Mouse (Mus musculus): Measurements from ENCODE around the gene Astn2.

Astn2 gene

GRCm38 (mm10) chr4:65964604-65965003, 439.8 kb downstream of the Astn2 start:
- no peak for DNase-seq

GRCm38 (mm10) chr4:65959188-65959759, 445.1 kb downstream of the Astn2 start:
- no peak for DNase-seq

DNA sequence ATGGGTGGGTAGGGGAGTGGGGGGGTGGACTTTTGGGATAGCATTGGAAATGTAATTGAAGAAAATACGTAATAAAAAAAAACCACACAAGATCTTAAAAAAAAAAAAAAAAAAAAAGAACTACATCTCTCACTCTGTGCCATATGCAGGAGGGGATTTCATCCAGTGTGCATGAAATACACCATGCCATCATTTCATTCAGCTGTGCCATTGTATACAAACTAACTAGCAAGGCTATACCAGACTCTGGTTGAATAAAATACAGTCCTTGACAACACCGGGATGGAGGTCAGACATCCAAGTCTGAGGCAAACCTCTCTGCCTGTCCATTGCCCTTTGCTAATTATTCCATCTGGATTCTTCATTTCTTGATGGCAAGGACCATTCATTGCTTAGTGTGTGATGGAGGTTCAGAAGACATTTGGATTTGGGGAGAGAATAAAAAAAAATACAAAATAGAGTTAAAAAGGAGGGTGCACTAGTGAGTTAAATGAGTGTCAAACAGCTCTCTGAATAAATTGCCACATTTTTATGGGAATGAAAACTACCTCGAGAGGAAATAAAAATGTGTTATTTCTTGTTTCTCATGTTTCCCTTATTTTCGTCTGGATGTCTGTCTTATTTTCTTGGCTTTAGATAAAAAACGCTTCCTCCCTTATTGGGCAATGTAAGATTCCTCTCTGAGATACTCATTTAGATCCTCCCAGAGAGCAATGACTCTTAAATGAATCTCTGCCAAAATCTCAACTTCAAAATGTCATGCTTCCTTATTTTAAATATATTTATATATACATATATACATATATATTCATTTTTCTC, 445.8 kb downstream of the Astn2 start:
- DNase-seq: no peak

DNA sequence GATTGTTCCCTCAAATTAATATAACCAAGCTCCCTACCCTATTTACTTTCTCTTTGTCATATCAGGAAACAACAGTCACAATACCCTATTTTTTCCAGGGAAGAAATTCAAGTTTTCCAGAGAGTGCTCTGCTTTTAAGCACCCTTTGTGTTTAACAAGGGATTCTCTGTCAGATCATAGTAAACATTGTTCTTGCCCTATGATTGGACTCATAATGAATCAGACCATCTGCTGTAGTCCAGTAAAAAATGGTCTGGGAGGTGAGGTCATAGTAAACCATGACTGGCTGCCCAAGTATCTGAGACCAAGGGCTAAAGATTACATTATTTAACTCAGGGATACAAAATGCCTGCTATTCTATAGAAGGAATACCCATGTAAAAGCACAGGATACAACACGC, 452.5 kb downstream of the Astn2 start:
- DNase-seq: no peak

- no peak for DNase-seq
These were observed 457.2 kb downstream of the Astn2 start for GRCm38 (mm10) chr4:65947141-65947649.

- no peak for DNase-seq
These were observed 458.4 kb downstream of the Astn2 start for GRCm38 (mm10) chr4:65946021-65946420.

DNA sequence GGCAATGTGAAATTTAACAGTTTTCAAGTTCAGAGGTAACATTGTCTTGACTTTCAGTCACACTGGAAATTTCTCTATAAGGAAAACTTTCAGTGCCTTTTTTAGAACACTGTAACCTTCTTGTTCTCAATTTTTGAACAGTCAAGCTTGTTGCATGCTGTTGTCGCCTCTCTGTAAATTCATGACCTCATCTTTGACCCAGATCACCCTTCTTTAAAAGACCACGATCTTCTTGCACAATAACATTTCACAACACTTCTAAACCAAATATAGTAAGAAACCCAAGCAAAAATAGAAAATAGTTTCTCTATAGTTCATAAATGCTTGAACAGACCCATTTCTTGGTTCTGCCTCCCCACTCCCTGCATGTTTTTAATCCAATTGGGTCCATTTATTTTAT, 473.5 kb downstream of the Astn2 start:
- no peak for DNase-seq

DNA sequence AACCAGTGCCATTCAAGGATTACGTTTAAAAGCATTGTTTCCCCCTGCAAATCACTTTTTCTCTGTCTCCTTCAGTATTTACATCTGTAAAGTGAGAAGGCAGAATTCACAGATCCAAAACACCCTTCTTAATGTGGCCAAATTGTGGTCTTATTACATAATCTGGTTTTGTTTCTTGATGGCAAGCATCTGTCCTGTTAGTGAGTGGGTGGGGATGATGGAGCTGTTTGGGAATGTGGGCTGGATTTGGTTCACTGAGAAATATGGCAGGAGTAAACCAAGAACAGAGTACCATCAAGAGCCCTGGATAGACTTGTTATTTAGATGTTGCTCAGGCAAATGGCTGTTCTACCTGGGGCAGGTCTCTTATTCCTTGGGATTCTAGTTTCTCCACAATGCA, 484.1 kb downstream of the Astn2 start:
- no peak for DNase-seq

GRCm38 (mm10) chr4:65916027-65917008, 488.1 kb downstream of the Astn2 start:
- DNase-seq: no peak

GRCm38 (mm10) chr4:65912247-65912942, 492.0 kb downstream of the Astn2 start:
- no peak for DNase-seq

GRCm38 (mm10) chr4:65907660-65908059, 496.8 kb downstream of the Astn2 start:
- DNase-seq: no peak

- DNase-seq: no peak
These were observed 499.4 kb downstream of the Astn2 start for GRCm38 (mm10) chr4:65904963-65905362.

DNA sequence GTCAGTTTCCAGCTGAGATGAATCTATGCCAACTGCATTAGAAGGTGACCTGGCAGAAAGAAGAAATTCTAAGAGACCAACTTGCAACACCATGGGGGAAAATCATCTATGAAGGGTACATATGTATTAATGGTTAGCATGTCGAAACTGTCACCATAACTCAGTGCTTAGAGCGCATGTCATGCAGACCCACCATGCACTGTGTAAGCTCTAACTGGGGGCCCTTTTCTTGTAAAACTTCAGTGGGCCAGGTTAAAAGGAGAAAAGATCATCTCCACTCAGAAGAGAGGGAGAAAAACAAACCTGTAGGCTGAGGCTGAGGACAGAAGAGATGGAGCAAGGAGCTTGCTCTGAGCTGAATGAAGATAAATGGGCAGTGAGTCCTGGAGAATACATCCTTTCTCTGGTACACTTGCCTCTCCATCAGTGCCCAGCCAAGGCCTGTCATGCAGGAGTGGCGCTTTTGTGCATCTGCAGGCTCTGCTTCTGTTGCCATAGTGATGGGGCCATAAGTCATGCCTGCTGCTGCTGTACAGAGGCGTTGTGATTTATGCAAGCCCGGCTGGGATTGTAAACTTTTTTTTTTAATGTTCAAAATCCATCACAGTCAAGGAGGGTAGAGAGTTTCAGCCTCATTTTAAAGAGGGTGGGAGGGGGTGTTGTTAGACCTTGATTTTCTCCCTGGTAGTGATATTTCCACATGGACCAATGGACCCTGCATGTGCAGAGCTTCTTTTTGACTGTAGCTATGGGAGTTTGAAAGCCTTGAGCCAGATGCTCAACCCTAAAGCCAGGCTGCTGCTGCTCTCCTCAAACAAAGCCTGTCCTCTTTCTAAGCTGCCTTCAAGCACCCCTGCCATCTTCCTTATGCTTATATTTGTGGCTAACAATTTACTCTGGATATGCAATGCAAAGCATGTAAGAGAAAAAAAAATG, 508.1 kb downstream of the Astn2 start:
- no peak for DNase-seq

GRCm38 (mm10) chr4:65888332-65888993, 515.9 kb downstream of the Astn2 start:
- DNase-seq: no peak

DNA sequence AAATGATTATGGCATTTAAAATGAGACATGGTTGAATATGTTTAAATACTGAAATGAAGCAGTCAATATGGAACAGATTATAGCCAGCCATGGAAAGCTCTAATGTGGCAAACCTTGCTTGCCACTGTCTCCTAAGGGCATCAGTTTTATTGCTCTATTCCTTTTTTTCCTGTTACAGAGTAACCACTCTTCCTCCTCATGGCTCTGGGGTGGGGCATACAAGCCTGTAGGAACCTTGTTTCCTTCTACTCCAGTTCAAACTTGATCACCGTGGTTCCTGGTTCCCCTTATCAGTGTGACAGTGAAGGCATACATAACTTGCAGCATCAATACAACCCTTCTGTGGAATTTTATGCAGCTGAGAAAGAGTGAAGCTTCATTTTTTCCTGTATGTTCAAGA, 517.5 kb downstream of the Astn2 start:
- DNase-seq: no peak

DNA sequence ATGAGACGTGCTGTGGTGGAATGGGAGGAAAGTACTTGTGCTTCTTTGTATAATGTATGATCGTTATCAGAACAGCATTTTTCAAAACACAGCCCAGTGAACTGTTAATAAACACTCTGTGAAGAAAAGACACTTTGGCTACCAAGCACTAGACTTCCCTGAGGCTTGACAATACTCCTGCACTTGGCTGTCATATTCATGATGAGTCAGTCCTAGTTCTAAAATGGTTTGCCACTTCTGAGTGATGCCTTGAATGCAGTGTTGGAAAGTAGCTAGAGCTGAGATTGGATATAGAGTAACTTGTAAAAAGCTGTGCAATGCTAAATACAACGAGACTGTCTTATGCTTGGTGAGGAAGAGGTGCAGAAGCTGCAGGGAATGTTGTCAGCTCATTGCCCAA, 518.5 kb downstream of the Astn2 start:
- no peak for DNase-seq

DNA sequence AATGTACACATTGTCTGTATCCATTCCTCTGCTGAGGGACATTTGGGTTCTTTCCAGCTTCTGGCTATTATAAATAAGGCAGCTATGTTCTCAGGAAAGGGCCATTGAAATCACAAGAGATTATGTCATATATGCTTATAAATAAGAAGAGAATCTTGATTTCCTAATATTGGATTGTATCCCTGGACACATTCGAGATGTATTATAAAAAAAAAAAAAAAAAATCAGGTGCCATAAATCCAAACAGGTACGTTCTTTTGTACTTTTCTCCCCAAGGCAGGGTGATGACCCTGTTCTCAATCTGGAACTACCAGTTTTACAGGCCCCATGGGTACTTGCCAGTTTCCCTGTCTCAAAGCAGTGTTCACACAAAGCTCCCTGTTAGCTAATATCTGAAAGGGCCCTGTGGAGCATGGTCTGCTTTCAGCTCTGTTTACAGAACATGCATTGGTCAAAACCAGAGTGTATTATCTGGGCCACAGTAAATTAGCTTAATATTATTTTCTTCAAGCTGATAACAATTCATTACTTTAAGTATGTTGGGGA, 530.1 kb downstream of the Astn2 start:
- DNase-seq: no peak

DNA sequence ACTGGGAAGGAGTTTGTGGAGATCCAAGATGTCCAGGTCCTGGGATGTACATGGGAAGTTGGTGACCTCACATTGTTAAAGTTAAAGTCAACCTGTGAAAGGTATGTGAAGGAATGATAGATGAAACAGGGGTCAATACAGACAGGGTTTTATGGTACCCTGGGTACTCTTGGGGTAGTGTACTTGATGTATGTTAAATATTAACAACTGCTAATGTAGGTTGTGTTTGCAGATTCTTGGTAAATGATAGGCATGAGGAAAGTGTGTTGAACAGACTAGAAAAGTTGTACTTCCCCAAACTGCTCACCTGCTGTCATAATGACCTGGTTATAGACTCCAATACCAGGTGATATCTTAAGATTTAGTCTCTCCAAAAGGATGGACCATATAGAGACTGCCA, 539.9 kb downstream of the Astn2 start:
- DNase-seq: no peak

DNA sequence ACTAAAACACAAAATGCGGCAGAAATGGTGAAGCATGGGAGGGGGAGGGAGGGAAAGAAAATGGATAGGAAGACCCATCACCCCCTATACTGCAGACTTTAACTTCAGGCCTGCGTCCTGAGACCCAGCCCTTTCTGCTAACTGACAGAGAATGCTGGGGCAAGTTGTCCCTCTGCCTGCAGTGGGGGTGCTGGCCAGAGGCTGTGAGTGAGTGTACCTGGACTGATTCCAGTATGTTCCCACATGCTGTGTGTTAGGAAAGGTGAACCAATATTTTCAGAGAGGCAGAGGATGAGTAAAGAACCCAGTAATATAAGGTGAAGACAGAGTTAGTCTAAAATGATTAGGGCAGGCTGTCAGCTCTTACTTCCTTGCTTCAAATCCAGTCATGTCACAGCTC, 561.2 kb downstream of the Astn2 start:
- no peak for DNase-seq

DNA sequence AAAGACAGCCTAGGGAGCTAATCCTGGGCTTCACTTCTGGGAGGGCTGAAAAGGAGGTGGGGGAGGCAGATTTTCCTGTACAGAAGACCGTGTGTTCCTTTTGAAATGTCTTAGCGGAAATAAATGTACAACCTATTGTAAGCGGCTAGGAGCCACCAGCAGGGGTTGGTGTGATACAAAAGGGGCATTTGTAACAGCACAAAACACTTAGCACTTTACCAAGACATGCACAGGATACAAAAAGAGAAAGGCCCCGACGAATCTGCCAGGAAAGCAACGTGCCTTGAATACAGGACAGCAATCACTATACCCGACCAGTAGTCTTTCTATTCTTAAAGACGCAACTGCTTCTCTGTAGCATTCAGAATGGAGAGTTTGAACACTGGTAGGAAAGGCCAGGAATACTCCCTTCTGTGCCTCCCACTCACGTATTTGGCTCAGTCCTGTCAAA, 564.8 kb downstream of the Astn2 start:
- DNase-seq: no peak

- DNase-seq: no peak
These were observed 565.6 kb downstream of the Astn2 start for GRCm38 (mm10) chr4:65838781-65839180.
